Mouse (Mus musculus): Measurements from ENCODE around the gene Csn1s2b.

- TF ChIP-seq GATA1 (IDR thresholded peaks at IDR 0.05; ENCODE audit: low read length): no peak
- no peak for TF ChIP-seq TAL1 (IDR thresholded peaks at IDR 0.05; ENCODE audit: low read length)
Observed at GRCm38 (mm10) chr5:87807782-87808181, at the start of gene Csn1s2b.
